Mouse (Mus musculus) thymus, adult 2 months (tissue): ENCODE data around the gene Dixdc1. TPM values are rescaled to one million over a fixed set of nuclear protein-coding genes. Genes with fewer than 3 reads are reported as not detected.

Experiments
- DNase-seq: peaks from one replicate; pipeline ENCODE4 v3.0.0; 2021
- H3K27ac ChIP-seq: fragments of 200-500 bp; 2 replicates; pipeline ENCODE4 v1.5.1; 2012; ENCODE audit warnings: low read length, control low read depth; ENCODE audit not compliant: control insufficient read depth, insufficient read depth
- H3K27me3 ChIP-seq: fragments of 200-500 bp; 2 replicates; pipeline ENCODE4 v1.6.1; 2012; ENCODE audit warnings: mild to moderate bottlenecking, low read length, moderate library complexity, mixed read lengths; ENCODE audit not compliant: control insufficient read depth, insufficient read depth
- H3K36me3 ChIP-seq: fragments of 200-500 bp; 2 replicates; pipeline ENCODE4 v1.6.1; 2012; ENCODE audit warnings: mild to moderate bottlenecking, low read length, moderate library complexity; ENCODE audit not compliant: control insufficient read depth, insufficient read depth
- H3K4me1 ChIP-seq: fragments of 200-500 bp; replicated peaks from 2 replicates; pipeline ENCODE4 v1.6.1; 2012; ENCODE audit warnings: low read length; ENCODE audit not compliant: control insufficient read depth, insufficient read depth
- H3K4me3 ChIP-seq: fragments of 200-500 bp; 2 replicates; pipeline ENCODE4 v1.5.1; 2012; ENCODE audit warnings: mild to moderate bottlenecking, low read length, control low read depth, moderate library complexity; ENCODE audit not compliant: control insufficient read depth, insufficient read depth
- CTCF ChIP-seq: fragments of 200-500 bp; IDR thresholded peaks from 2 replicates; pipeline ENCODE4 v1.5.1; 2012; ENCODE audit warnings: mild to moderate bottlenecking, control low read depth, low read length, moderate library complexity, borderline replicate concordance; ENCODE audit not compliant: control insufficient read depth, poor library complexity, insufficient read depth; ENCODE audit errors: extremely low read depth
- POLR2A ChIP-seq: fragments of 200-500 bp; IDR thresholded peaks from 2 replicates; pipeline ENCODE4 v1.6.1; 2012; ENCODE audit warnings: mild to moderate bottlenecking, low read length, control low read depth, moderate library complexity; ENCODE audit not compliant: control insufficient read depth, poor library complexity, insufficient read depth; ENCODE audit errors: extremely low read depth
- WGBS: fragments of 180-500 bp; shearing (Covaris S2); methylation state at CpG from one replicate; pipeline ENCODE4 v1.1.7; 2018; 5-methylcytosine and 5-hydroxymethylcytosine counted together
- polyA plus RNA-seq: library from polyadenylated mRNA; depleted of rRNA; stranded (reverse); fragments of >200 nt; gene quantifications from 2 replicates; pipeline ENCODE4 v1.2.3, GENCODE M21; 2012

The Dixdc1 gene
- polyA plus RNA-seq, 1 experiment, result 0.77 TPM

DNA sequence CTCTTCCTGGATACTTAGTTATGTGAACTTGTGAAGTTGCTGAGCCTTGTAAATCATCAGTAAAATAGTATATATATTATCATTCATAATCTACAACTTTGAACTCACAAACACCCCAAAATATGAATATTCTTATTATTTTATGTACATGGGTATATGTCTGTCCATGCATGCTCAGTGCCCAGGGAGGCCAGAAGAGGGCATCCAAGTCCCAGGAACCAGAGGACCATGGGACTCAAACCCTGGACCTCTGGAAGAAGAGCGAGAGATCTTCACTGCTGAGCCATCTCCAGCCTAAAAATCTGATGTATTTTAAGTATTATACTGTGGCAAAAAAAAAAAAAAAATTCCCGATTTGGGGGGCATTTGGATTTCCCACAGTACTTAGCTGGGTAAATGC lies 30.2 kb downstream of the Dixdc1 start:
- H3K4me1 ChIP-seq, result no peaks in the 10 kb centered on the region
- no peak overlapping the region for H3K4me3 ChIP-seq
- H3K27me3 ChIP-seq, result no peaks in the 10 kb centered on the region
- DNase-seq, result peak; percentile 8
- H3K36me3 ChIP-seq, result no peaks in the 10 kb centered on the region
- WGBS, result 36% methylated on average over 2 of the region's 2 CpGs
- no peak for TF ChIP-seq CTCF
- TF ChIP-seq POLR2A, result no peak
- H3K27ac ChIP-seq, result no peak overlapping the region

DNA sequence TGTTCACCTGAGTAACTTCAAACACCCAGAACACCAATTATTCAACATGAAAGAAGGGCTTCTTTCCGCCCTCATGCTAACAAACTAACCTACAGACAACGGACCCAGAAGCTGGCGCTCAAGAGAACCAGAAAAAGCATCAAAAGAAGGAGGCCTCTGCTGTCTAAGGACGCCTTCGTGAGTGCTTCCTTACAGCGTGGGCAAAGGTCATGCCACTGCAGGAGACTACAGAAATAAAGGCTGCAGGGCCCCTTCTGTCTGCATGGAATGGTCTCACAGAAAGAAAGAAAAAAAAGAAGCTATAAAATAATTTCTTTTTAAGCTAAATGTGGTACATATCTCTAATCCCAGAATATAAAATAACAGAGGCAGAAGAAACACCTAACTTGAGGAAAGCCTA lies 34.4 kb downstream of the Dixdc1 start:
- no peak for DNase-seq
- Histone ChIP-seq H3K4me3 (no peak overlapping the region), H3K27me3 (peaks cover 1% of the 10 kb centered on the region), H3K27ac (no peak overlapping the region), H3K4me1 (no peaks in the 10 kb centered on the region), H3K36me3 (no peaks in the 10 kb centered on the region)
- WGBS, result 89% methylated on average over 6 of the region's 6 CpGs
- TF ChIP-seq CTCF (no peak), POLR2A (no peak)

DNA sequence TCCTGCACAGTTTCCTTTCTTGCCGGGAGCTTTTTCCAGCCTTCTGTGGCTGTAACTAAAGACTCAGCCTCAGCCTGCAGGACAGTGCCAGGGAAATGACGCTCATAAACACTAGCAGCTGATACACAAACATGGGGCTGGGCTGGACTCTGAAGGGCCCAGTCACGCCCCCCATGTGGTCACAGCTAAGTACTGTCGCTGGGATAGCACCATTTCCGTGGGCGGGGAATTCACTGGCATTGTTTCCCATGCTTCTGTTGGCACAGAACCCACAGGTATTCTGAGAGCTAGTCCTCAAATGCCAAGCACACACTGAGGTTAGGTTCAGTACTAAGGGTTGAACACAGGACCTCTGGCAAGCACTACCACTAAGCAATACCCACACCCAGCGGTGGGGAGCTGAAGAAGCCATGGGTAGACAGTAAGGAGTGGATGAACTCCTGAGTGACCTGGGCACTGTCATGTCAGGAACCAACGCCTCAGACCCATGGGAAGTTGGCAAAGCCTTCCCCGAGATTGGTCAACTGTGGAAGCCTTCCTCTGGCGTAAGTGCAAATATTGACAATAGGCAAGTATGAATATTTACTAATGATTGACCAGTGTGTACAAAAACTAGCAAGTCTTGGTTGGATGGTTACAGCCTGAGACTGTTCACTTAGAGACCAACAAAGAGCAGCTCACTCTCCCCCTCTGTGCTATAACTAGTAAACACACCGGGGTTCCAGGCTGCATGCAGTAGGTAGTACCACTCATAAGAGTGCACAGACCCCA lies 38.2 kb downstream of the Dixdc1 start:
- H3K4me1 ChIP-seq, result peaks cover 9% of the 10 kb centered on the region
- TF ChIP-seq POLR2A (no peak), CTCF (no peak)
- DNase-seq, result no peak
- 71% methylated on average over 11 of the region's 11 CpGs for WGBS
- no peak overlapping the region for H3K4me3 ChIP-seq
- H3K27ac ChIP-seq, result no peak overlapping the region
- H3K36me3 ChIP-seq, result no peaks in the 10 kb centered on the region
- peaks cover 15% of the 10 kb centered on the region for H3K27me3 ChIP-seq

DNA sequence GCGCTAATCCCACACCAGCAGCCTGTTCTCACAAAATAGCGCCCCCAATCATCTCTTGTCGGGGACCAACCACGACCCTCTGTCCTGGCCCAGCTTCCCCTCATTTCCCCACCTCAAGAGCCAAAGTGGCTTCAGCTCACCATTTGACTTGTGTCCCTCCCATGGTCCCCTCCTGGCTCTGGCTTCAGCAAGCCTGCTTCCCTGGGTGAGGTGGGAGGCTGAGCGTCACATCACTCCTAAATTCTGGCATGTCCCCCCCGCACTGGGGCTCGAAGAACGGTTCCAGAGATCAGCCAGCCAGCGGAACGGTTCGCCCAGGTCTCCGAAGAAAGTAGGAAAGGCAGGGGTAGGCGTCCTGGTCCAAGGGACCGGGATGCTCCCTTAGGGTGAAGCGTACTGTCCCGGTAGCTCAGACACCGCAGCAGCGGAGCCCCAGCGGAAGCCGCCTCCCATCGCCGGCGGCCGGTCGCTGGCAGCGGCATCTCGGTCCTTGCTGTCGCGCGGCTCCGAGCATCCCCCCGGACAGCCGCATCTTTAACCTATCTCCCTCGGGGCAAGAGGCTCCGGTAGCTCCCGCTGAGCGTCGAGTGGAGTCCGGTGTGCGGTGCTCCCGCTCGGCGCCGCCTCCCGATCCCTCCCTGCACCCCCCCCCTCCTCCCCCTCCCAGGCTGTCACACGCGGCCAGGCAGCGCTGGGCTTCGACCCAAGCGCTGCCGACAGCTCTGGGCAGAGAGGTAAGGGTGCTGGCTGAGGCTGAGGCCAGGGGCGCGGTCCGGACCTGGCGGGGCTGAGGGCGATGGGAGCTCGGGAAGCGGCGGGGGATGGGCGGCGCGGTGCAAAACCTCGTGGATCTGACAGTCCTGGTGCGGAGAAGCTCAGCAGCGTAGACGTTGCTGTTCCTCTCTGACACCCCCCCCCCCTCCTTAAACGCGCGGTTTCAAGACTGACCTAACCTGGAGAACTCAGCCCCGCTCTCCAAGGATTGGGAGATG lies 40.6 kb downstream of the Dixdc1 start:
- 2% methylated on average over 70 of the region's 70 CpGs for WGBS
- Histone ChIP-seq H3K27me3 (peaks cover 15% of the 10 kb centered on the region), H3K4me3 (peak overlapping the region; percentile 35), H3K4me1 (peaks cover 9% of the 10 kb centered on the region), H3K36me3 (no peaks in the 10 kb centered on the region), H3K27ac (no peak overlapping the region)
- no peak for TF ChIP-seq CTCF
- no peak for TF ChIP-seq POLR2A
- DNase-seq, result peak; percentile 33

DNA sequence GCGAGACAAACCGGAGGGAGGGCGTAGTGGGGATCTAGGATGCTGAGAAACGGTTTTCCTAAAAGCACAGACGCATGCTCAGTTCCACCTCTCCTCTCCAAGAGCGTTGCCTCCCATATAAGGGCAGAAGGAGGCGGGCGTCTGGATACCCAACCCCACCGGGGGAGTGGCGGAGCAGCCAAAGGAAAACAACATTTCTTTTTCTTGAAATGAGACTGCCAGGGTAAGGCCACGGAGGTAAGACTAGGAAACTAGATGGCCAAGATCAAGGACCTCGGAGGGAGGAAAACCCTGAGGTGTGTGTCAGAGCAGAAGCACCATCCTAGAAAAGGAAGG lies 41.6 kb downstream of the Dixdc1 start:
- no peak overlapping the region for H3K27ac ChIP-seq
- 3% methylated on average over 12 of the region's 12 CpGs for WGBS
- peaks cover 15% of the 10 kb centered on the region for H3K27me3 ChIP-seq
- H3K36me3 ChIP-seq, result no peaks in the 10 kb centered on the region
- peaks cover 9% of the 10 kb centered on the region for H3K4me1 ChIP-seq
- H3K4me3 ChIP-seq, result no peak overlapping the region
- TF ChIP-seq CTCF, result no peak
- TF ChIP-seq POLR2A, result no peak
- peak; percentile 26 for DNase-seq

DNA sequence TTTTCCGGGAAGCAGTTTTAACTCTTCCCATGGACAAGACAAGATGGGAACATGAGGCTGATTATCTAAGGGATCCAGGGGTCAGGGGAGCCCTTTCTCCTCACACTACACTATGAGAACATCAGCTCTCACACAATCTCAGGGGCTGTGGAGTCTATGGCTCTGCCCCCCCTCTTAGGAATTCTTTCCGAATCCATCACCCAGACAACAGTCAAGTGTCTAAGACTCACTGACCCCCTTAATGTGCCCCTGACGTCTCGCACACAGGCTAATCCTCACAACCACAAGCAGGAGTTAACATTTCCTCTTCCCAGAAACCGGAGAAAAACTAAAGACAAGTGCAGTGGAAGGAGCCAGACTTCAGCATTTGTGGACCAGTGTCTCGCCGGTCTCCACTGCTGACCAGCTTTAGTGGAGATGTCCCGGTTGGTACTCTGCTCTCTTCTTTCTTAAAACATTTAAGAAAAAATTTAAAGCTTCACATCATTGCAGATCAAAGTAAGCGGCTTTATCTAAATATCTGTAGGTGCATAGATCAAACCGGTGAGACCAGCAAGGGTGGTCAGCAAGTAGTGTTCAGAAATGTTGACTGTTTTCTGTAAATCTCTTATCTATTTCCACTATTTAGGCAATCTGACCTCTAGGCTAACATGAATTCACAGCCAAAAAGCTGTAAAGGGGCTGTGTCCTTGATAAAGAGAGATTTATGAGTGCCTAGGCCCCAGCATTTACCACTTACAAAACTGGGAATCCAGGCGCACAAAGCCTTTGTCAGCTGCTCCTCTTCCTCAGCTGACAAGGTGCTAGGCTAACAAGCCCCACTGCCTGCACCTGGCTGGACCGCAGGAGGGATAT lies 42.2 kb downstream of the Dixdc1 start:
- Histone ChIP-seq H3K36me3 (no peaks in the 10 kb centered on the region), H3K27me3 (peaks cover 15% of the 10 kb centered on the region), H3K4me3 (no peak overlapping the region), H3K27ac (no peak overlapping the region), H3K4me1 (peaks cover 9% of the 10 kb centered on the region)
- TF ChIP-seq CTCF, result no peak
- no peak for DNase-seq
- 79% methylated on average over 12 of the region's 12 CpGs for WGBS
